Mouse (Mus musculus) ES-E14 (cell line): ENCODE measurements around the gene Pakap.

Experiments used
- CHD2 ChIP-seq: IDR thresholded peaks from 2 replicates; pipeline ENCODE4 v1.6.1; 2014; ENCODE audit warnings: mild to moderate bottlenecking, low read depth, low read length, inconsistent platforms
- ZC3H11A ChIP-seq: IDR thresholded peaks from 2 replicates; pipeline ENCODE4 v1.6.1; 2012; ENCODE audit warnings: low read depth, mild to moderate bottlenecking, inconsistent platforms, low read length, borderline replicate concordance

GRCm38 (mm10) chr4:57797548-57798285 is 229.7 kb downstream of the Pakap start:
- no peak for TF ChIP-seq CHD2
- no peak for TF ChIP-seq ZC3H11A
